Mouse (Mus musculus): ENCODE measurements at regions not wholly inside any gene's neighbourhood (a gene's known extent, or its start where the extent isn't known, plus 50 kb on each side); places are given as distances from the start of the nearest gene placed in this dataset.

DNA sequence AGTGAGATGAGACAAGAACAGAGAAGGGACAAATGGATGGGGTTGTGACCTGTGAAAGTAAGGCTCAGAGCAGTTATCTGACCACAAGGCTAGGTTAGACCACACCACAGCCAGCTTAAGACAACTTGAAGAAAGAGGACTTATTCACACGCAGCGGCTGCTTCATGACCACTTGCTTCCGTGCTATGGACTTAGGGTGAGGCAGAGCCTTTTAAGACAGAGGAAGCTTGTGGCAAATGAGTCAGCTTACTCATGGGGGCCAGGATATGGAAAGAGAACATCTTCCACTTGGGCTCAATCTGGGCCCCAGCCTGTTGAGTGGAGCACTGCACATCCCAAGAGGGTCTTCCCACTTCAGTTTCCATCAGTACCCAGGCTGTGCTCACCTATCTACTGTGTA, 267.4 kb downstream of the Irs2 start:
- in situ Hi-C loops (cut with MboI; ENCODE audit: unreplicated experiment in 2 of 2), result no loop called here

DNA sequence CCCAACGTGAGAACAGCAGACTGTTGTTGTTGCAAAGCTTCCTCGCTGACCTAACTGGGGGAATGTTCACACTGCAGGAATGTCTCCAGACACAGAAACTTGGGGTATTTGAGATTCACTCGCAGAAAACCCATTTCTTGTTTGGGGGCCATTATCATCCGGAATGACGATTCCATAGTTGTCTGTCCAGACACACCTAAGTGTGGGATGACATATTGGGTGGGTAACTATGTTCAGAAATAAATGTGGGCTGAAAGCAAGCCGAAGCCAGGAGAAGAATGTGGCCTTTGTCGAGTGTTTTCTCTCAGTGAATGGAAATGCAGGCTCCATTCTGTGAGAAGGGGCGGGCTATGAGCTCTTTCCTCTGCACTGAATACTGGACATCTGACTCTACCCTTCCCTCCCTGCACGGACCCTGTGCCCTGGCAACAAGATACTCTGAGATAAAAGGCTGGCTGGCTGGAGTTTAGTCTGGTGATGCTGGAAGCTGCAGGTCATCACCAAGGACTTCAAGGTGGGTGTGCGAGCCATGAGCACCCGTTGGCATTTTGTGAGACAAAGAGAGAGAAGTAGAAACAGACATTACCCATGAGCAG, 269.7 kb downstream of the Irs2 start:
- in situ Hi-C loops (cut with MboI; ENCODE audit: unreplicated experiment in 2 of 2), result no loop called here

DNA sequence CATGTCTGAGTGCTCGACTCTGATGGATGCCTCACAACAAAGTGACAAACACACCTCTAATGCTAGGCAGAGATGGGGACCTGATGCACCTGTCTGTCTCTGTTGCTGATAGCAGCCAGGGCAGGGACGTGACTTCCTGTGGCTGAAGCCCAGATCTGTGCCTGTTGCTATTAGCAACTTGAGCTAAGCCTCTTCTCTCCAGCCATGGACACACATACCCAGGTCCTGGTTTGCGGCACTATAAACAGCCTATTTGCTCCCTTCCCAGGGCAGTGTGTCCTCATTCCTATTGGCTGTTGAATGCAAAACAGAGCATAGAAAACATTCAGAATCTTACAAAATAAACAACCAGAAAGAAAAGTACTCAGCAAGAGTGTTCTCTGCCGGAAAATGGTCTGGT, 273.5 kb downstream of the Irs2 start:
- in situ Hi-C loops (cut with MboI; ENCODE audit: unreplicated experiment in 2 of 2), result no loop called here

DNA sequence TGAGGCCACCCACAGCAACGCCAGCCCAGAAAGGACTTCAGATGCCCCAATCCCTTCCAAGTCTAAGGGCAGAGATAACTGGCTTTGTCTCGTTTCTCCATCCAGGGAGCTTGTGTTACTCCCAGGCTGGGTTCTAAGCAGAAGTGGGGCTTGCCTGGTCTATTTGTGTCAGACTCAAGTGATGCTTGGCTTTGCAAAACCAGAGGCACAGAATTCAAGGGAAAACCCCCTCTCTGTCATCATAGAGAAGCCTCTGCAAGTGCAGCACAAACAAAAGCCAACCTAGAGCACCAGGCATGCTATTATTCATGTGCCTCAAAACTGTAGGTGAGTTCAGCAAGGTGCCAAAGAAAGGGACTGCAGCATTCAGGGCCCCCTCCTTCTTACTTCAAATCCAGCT, 284.9 kb downstream of the Irs2 start:
- in situ Hi-C loops (cut with MboI; ENCODE audit: unreplicated experiment in 2 of 2), result no loop called here

DNA sequence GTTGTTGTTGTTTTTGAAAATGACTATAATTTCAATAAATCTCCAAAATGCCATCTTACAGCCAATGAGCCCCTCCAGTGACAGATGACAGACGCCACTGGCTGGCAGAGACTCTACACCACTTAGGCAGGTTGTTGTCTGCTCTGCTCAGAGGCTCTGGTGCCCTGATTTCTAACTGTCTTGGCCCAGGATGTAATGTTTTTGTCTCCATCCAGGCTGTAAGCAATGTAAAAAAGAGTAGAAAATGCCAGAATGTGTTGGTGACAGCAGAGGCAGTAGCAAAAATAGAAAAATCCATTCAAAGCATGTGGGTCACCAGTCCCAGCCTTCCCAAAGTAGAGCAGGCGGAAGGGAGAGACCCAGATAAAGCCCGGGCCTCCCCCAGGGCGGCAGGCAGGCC, 285.5 kb downstream of the Irs2 start:
- in situ Hi-C loops (cut with MboI; ENCODE audit: unreplicated experiment in 2 of 2), result no loop called here

DNA sequence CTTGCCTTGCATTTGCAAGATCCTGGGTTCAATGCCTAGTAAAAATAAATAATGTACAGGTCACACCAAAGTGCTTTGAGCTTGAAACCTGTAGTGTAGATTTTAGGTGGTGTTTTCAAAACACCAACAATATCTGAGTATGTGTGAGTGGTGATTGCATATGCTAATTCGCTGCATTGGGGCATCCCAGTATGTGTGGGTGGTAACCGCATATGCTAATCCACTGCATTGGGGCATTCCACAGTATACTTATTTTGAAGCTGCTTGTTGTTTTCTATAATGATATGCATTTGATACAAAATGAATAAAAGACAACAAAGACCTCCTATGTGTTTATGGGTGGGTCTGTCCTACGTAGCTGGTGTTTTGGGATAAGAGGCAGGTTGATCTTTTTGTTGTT, 285.9 kb downstream of the Irs2 start:
- in situ Hi-C loops (cut with MboI; ENCODE audit: unreplicated experiment in 2 of 2), result no loop called here

DNA sequence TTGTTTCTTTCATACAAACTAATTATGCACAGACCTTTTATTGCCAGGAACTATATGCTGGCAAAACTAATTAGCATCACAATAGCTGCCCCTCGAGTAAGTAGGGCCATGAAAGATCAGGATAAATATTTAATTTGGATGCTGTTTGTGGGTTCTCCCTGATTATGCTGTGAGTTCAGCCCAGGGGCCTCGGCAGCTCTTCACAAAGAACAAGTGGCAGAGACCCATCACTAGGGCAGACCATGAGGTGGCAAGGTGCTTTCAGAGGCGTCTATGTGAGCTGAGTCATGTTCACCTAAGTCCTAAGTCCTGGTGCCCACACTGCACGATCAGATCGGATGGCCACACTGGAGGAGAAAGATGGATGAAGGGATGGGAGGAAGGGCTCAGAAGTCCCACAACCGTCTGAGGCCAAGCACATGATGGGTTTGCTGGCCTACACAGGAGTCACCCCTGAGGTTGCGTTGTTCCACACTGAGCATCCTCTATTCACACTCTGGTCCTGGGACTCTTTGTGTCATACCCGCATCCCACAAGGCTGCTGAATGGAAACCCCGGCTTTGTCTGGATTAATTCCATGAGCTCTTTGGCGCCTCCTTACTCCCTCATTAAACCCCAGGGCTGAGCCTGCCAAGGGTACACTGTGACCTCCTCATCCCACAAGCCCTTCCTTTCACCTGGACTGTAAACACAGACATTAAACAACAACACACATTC, 287.0 kb downstream of the Irs2 start:
- in situ Hi-C loops (cut with MboI; ENCODE audit: unreplicated experiment in 2 of 2), result no loop called here

DNA sequence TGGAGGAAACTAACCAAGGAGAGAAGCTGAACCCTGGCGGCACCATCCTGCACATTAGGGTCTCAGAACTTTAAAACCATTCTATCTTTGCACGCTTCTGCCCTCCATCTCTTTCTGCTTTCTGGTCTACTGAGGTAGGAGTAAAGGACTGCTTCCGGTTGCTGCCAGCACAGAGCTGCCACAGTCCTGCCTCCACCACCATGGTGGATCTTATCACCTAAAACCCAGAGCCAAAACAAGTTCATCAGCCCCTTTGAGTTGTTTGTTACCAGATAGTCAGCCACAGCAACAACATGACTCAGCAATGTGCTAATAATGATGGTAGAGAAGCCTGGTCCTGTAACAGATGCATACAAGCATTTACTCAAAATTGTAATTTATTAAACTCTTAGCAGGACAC, 287.9 kb downstream of the Irs2 start:
- in situ Hi-C loops (cut with MboI; ENCODE audit: unreplicated experiment in 2 of 2), result no loop called here

DNA sequence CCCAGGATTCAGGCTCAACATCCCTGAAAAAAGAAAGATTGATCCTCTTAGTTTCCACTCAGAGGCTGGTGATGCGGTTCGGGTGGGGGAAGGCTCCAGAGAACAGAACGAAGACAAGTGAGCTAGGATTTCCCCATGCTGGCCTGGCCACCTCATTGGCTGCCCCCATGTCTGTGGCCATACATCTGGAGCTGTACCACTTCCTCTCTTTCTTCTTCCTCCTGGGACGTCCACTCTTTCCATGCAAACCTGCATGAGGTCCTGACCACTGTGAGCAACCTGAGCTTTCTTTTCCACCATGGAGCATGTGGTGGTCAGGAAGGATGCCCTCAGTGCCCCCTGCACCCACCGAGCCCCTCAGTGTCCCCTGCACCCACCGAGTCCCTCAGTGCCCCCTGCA, 288.8 kb downstream of the Irs2 start:
- in situ Hi-C loops (cut with MboI; ENCODE audit: unreplicated experiment in 2 of 2), result no loop called here

DNA sequence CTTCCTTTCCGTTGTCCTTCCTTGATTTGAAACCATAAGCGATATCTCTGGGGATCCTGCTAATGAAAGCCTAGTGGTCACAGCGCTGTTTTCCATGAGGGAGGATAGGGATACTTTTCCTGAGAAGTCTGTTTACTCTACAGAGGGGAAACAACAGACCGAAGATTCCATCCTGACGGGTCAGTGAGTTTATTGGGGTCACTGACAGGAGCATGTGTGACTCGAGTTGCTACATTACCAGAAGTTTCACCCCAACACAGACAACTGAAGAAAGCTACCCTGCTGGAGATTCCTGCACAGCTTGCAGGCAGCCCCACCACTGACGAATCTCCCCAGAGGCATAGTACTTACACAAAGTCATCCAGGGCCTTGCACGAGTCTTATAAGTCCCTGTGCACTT, 291.0 kb downstream of the Irs2 start:
- in situ Hi-C loops (cut with MboI; ENCODE audit: unreplicated experiment in 2 of 2), result no loop called here

DNA sequence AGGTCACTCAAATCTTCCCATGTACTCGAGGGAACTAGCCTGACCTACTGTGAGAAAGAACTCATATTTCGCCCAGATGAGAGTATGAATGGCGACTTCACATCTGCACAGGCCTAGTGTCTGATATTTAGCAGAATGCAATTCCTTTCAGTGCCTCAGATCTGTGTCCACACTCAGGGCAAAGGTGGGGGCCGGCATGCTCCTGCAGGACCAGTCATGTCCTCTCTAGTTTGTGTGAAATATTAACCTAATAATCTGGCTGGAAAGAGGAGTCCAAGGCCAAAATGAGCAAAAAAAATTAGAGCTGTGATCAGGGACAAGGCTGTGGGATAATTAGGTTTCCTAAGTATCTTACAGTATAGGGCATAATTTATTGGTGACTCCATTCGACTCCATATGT, 292.1 kb downstream of the Irs2 start:
- in situ Hi-C loops (cut with MboI; ENCODE audit: unreplicated experiment in 2 of 2), result no loop called here

DNA sequence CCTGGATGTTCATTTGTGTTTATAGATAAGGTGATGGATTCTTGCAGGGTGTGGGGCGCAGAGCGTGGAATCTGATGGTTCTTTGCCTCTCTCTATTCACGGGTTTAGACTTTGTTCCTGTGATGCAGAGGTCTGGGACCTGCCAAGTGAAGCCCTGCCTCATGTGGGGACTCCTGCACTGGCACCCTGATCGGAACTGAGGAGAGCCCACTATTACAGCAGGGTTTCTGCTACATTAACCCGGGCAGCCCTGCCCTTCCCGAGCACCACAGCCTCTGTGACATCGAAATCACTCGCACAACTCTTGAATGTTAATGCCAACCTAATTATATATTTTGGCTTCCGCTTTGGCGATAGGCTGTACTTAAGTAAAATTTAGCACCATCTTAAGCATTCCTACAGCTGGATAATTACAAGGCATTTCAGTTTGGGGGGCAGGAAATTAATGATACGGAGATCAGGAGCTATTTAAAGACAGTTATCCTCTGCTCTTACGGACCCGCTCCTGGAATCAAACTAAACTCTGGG, 294.7 kb downstream of the Irs2 start:
- in situ Hi-C loops (cut with MboI; ENCODE audit: unreplicated experiment in 2 of 2), result no loop called here

DNA sequence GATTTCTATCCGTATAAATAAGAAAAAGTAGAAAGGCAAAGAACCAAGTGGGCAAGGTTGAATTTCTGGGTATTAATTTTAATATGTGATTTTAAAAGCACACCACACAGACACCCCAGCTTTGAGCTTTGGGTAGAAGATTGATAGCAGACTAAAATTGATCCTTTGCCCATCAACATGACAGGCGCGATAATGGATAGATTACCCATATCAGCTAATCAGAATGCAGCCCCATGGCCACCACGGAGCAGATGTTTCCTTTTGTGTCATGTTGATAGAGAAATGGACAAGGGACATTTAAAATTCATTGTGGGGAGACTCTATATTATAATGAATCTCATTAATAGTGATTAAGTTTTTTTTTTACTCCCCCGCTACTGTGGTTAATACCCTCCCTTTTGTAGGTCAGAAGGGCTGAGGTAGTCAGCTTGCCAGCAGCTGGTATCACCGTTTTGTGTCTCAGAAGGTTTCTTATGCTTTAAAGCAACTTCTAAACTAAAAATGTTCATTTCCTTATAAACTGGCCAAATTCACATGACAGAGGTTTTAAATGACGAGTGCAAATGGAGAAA, 296.1 kb downstream of the Irs2 start:
- in situ Hi-C loops (cut with MboI; ENCODE audit: unreplicated experiment in 2 of 2), result no loop called here

DNA sequence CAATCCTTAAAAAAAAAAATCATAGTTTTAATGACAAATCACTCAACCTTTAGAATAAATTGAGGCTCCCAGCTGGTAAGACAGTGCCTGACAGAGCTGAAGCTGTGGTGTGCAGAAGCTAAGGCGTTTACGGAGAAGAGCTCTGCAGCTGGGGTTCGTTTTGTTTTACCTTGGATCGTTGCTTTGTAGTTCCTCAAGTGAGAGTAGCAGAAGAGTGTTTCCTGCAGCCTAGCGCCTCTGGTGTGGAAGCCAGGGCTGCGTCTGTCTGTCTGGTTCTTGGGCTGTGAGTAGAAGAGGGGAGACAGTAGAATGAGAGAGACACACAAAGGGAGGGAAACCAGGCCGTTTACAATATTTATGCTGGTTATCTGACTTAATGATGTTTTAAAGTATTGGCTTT, 296.8 kb downstream of the Irs2 start:
- in situ Hi-C loops (cut with MboI; ENCODE audit: unreplicated experiment in 2 of 2), result no loop called here

DNA sequence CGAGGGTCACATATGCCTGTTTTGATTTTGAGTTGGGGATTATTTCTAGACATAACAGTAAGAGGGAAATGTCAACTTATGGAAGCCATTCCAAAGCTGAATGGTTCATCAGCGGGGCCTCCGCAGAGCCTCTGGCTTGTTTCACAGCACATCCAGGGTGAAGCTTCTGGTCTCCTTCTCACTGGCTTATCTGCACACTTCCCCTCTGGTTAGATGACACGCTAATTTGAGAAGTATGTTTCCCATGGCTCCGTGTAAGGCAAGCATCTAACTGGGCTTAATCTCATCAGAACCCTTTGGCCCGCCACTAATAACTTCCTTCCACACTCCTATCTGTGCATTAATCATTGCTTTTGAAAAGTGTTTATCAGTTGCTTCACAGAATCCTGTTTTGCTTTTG, 299.7 kb downstream of the Irs2 start:
- in situ Hi-C loops (cut with MboI; ENCODE audit: unreplicated experiment in 2 of 2), result no loop called here

DNA sequence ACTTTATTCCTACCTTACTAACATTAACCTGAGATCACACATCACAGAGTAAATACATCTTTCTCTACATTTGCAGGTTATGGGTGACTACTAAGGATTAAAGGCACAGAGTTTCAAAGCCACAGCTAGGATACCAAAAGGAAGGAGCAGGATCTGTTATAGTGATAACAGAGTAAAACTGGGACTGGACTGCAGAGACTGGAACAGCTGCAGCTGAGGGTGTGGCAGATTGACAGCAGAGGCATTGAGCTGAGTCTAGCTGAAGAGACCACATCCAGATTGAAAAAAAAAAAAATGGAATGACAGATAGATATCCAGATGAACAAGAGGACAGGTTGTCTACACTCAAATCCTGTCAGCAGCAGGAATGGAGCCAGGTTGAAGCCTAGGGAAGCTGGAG, 301.1 kb downstream of the Irs2 start:
- in situ Hi-C loops (cut with MboI; ENCODE audit: unreplicated experiment in 2 of 2), result no loop called here

DNA sequence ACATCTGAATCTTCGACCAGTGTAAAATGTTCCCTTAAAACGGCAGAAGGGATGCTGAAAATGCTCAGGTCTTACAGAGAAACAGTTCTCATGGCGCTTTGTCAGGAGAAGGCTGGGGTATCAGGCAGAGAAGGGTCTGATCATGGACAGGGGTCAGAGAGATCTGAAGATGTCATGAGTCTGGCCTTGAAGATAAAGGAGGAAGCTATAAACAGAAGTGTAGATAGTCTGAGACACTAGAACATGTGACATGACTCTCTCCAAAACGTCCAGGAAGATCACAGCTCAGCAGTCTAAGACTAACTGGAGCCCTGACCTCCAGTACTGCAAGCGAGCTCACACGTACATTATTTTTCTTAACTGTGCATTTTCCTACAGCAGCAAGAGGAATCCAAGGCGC, 302.3 kb downstream of the Irs2 start:
- in situ Hi-C loops (cut with MboI; ENCODE audit: unreplicated experiment in 2 of 2), result no loop called here

DNA sequence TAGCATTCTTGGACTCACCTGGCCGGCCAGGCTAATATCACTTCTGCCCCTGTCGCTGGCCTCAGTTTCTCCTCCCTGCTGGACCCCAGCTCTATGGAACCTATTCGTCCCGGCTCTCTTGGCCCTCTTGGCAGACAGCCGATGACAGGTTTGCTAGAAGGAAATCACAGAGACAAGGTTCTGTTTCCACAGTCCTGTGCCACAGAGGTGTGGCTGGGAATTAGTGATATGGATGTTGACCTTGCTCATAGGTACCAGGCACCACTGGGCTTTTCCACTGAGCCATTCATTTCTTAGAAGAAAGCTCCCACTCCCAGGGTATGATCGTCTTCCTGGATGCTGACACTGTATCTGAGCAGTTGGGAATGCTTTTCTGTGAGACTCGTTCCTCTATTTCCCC, 305.5 kb downstream of the Irs2 start:
- in situ Hi-C loops (cut with MboI; ENCODE audit: unreplicated experiment in 2 of 2), result no loop called here

DNA sequence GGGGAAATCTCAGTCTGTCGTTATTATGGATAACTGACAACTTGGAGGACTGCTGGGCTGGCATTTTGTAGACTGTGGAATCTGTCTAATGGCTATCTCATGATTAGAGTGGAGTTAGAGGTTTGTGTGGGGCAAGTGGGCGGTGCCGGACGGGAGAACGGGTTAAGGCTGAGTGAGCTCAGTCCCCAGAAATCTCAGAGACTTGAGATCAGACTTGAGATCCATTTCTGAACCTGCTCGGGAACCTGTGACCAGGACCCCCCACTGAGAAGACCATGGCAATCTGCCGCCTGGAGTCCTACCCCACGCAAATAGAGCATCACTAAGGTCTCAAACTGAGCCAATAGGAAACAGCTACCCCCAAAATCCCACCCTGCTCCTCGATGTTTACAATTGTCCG, 306.0 kb downstream of the Irs2 start:
- in situ Hi-C loops (cut with MboI; ENCODE audit: unreplicated experiment in 2 of 2), result no loop called here

DNA sequence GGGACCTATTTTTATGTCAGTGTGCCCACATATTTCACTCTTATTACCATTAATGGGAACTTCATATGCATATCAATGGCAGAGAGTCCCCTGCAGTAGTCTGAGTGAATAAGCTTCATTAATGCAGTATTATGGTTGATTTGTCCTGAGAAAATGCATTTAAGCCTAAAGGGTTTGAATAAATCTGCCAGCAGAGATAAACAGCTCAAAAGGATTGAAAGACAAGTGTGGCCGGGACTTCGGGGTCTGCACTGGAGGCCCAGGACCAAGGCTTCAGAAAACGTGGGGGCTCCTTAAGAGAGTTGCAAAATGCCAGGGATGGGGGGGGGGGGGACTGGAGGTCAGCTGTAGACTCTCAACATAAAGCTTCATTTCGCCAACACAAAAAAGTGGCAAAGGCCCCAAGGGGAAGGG, 306.6 kb downstream of the Irs2 start:
- in situ Hi-C loops (cut with MboI; ENCODE audit: unreplicated experiment in 2 of 2), result no loop called here

DNA sequence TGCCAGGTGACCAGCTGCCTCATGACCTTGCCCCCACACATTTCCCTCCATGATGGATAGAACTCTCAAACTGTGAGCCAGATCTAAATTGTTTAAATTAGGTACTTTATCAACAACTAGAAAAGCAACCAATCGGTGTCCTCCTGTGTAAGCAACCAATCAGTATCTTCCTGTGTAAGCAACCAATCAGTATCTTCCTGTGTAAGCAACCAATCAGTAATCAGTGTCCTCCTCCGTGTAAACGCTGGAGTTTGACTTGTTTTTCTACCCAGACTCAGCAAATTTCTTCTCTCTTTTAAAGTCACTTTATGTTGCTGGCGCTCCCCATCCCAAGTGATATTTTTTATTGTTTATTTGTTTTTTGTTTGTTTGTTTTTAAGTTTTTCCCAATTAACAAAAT, 307.0 kb downstream of the Irs2 start:
- in situ Hi-C loops (cut with MboI; ENCODE audit: unreplicated experiment in 2 of 2), result no loop called here

DNA sequence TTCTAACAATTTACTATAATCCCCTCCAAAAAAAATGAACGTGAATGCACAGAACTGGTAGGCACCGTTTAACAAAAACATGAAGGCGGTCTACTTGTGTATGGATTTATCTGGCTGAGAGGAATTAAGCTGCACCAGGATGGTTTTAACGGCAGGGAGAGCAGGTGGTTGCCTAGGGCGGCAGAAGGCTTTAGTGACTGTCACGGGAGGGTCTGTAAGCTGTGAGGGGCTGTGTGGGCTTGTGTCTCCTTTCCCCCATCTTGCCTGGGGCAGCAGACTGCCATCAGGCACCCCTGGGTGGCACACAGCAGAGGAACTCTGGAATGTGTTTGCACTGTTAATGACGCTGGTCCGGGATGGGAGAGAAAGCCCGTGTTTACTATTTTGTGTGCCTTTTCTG, 308.6 kb downstream of the Irs2 start:
- in situ Hi-C loops (cut with MboI; ENCODE audit: unreplicated experiment in 2 of 2), result no loop called here
